Mouse (Mus musculus): ENCODE results near the gene Dlgap4. TPM values are rescaled to one million over a fixed set of nuclear protein-coding genes. Genes with fewer than 3 reads are reported as not detected.

Gene Dlgap4
- polyA plus RNA-seq, 1 experiment from 2014 or later, result 121 TPM

- no peak overlapping the region for H3K9ac ChIP-seq (ENCODE audit: low read length)
- H3K4me3 ChIP-seq (ENCODE audit: low read depth, low read length), result no peak overlapping the region
- no peaks in the 10 kb centered on the region for H3K36me3 ChIP-seq (ENCODE audit: control insufficient read depth, insufficient read depth, low read length)
- H3K9me3 ChIP-seq (ENCODE audit: control insufficient read depth, low read length), result no peaks in the 10 kb centered on the region
- DNase-seq (ENCODE audit: low spot score) (no peak), ATAC-seq (ENCODE audit: insufficient number of reproducible peaks, low FRiP score, low TSS enrichment, low read depth) (0 out of 2 replicates have a peak, but pooled peaks have one; percentile 47)
- WGBS, result 89% methylated on average over 10 of the region's 10 CpGs
- H3K4me1 ChIP-seq (ENCODE audit: control insufficient read depth, insufficient read depth, low read length), result no peaks in the 10 kb centered on the region
- no peak overlapping the region for H3K27ac ChIP-seq (replicated peaks; ENCODE audit: low read depth, low read length)
- no peaks in the 10 kb centered on the region for H3K27me3 ChIP-seq (ENCODE audit: control insufficient read depth, insufficient read depth, low read length)
- no peak overlapping the region for H3K4me2 ChIP-seq (ENCODE audit: low read depth, severe bottlenecking)
These were observed 30.6 kb upstream of the Dlgap4 start for GRCm38 (mm10) chr2:156582887-156583286.

GRCm38 (mm10) chr2:156584154-156584796 is 29.2 kb upstream of the Dlgap4 start:
- H3K4me2 ChIP-seq (ENCODE audit: low read depth, severe bottlenecking), result no peak overlapping the region
- no peak overlapping the region for H3K9ac ChIP-seq (ENCODE audit: low read length)
- H3K36me3 ChIP-seq (ENCODE audit: control insufficient read depth, insufficient read depth, low read length), result no peaks in the 10 kb centered on the region
- no peak overlapping the region for H3K27ac ChIP-seq (replicated peaks; ENCODE audit: low read depth, low read length)
- H3K4me3 ChIP-seq (ENCODE audit: low read depth, low read length), result no peak overlapping the region
- WGBS, result 68% methylated on average over 11 of the region's 11 CpGs
- DNase-seq (ENCODE audit: low spot score) (peak; percentile 31), ATAC-seq (ENCODE audit: insufficient number of reproducible peaks, low FRiP score, low TSS enrichment, low read depth) (no peak)
- no peaks in the 10 kb centered on the region for H3K9me3 ChIP-seq (ENCODE audit: control insufficient read depth, low read length)
- H3K27me3 ChIP-seq (ENCODE audit: control insufficient read depth, insufficient read depth, low read length), result no peaks in the 10 kb centered on the region
- no peaks in the 10 kb centered on the region for H3K4me1 ChIP-seq (ENCODE audit: control insufficient read depth, insufficient read depth, low read length)

GRCm38 (mm10) chr2:156584797-156585471 is 28.6 kb upstream of the Dlgap4 start:
- Histone ChIP-seq H3K9me3 (ENCODE audit: control insufficient read depth, low read length) (no peaks in the 10 kb centered on the region), H3K9ac (ENCODE audit: low read length) (no peak overlapping the region), H3K4me1 (ENCODE audit: control insufficient read depth, insufficient read depth, low read length) (no peaks in the 10 kb centered on the region), H3K27ac (replicated peaks; ENCODE audit: low read depth, low read length) (no peak overlapping the region), H3K4me2 (ENCODE audit: low read depth, severe bottlenecking) (no peak overlapping the region), H3K4me3 (ENCODE audit: low read depth, low read length) (no peak overlapping the region), H3K36me3 (ENCODE audit: control insufficient read depth, insufficient read depth, low read length) (no peaks in the 10 kb centered on the region), H3K27me3 (ENCODE audit: control insufficient read depth, insufficient read depth, low read length) (no peaks in the 10 kb centered on the region)
- DNase-seq (ENCODE audit: low spot score) (no peak), ATAC-seq (ENCODE audit: insufficient number of reproducible peaks, low FRiP score, low TSS enrichment, low read depth) (no peak)
- WGBS, result 56% methylated on average over 14 of the region's 14 CpGs

GRCm38 (mm10) chr2:156589481-156589880 is 24.0 kb upstream of the Dlgap4 start:
- no peaks in the 10 kb centered on the region for H3K36me3 ChIP-seq (ENCODE audit: control insufficient read depth, insufficient read depth, low read length)
- no peaks in the 10 kb centered on the region for H3K4me1 ChIP-seq (ENCODE audit: control insufficient read depth, insufficient read depth, low read length)
- no peak overlapping the region for H3K27ac ChIP-seq (replicated peaks; ENCODE audit: low read depth, low read length)
- no peaks in the 10 kb centered on the region for H3K9me3 ChIP-seq (ENCODE audit: control insufficient read depth, low read length)
- 92% methylated on average over 9 of the region's 9 CpGs for WGBS
- no peak overlapping the region for H3K4me2 ChIP-seq (ENCODE audit: low read depth, severe bottlenecking)
- H3K9ac ChIP-seq (ENCODE audit: low read length), result no peak overlapping the region
- no peaks in the 10 kb centered on the region for H3K27me3 ChIP-seq (ENCODE audit: control insufficient read depth, insufficient read depth, low read length)
- ATAC-seq (ENCODE audit: insufficient number of reproducible peaks, low FRiP score, low TSS enrichment, low read depth) (no peak), DNase-seq (ENCODE audit: low spot score) (no peak)
- H3K4me3 ChIP-seq (ENCODE audit: low read depth, low read length), result no peak overlapping the region

- WGBS, result 16% methylated on average over 15 of the region's 15 CpGs
- no peak overlapping the region for H3K4me2 ChIP-seq (ENCODE audit: low read depth, severe bottlenecking)
- DNase-seq (ENCODE audit: low spot score), result peak; percentile 51
These were observed 18.5 kb upstream of the Dlgap4 start for GRCm38 (mm10) chr2:156594987-156595490.

GRCm38 (mm10) chr2:156602581-156602980 is 10.9 kb upstream of the Dlgap4 start:
- ATAC-seq (ENCODE audit: insufficient number of reproducible peaks, low FRiP score, low TSS enrichment, low read depth), result no peak
- H3K4me3 ChIP-seq (ENCODE audit: low read depth, low read length), result no peak overlapping the region
- H3K9ac ChIP-seq (ENCODE audit: low read length), result no peak overlapping the region
- no peaks in the 10 kb centered on the region for H3K4me1 ChIP-seq (ENCODE audit: control insufficient read depth, insufficient read depth, low read length)
- 80% methylated on average over 7 of the region's 7 CpGs for WGBS
- no peaks in the 10 kb centered on the region for H3K36me3 ChIP-seq (ENCODE audit: control insufficient read depth, insufficient read depth, low read length)
- H3K27me3 ChIP-seq (ENCODE audit: control insufficient read depth, insufficient read depth, low read length), result no peaks in the 10 kb centered on the region
- no peak for DNase-seq (ENCODE audit: low spot score)
- no peak overlapping the region for H3K4me2 ChIP-seq (ENCODE audit: low read depth, severe bottlenecking)
- no peaks in the 10 kb centered on the region for H3K9me3 ChIP-seq (ENCODE audit: control insufficient read depth, low read length)
- H3K27ac ChIP-seq (replicated peaks; ENCODE audit: low read depth, low read length), result no peak overlapping the region

More at GRCm38 (mm10) chr2:156594987-156595490, 18.5 kb upstream of the Dlgap4 start:
- no peak overlapping the region for H3K27ac ChIP-seq (replicated peaks; ENCODE audit: low read depth, low read length)
- no peaks in the 10 kb centered on the region for H3K27me3 ChIP-seq (ENCODE audit: control insufficient read depth, insufficient read depth, low read length)
- no peak overlapping the region for H3K4me3 ChIP-seq (ENCODE audit: low read depth, low read length)
- H3K9ac ChIP-seq (ENCODE audit: low read length), result no peak overlapping the region
- no peaks in the 10 kb centered on the region for H3K36me3 ChIP-seq (ENCODE audit: control insufficient read depth, insufficient read depth, low read length)
- ATAC-seq (ENCODE audit: insufficient number of reproducible peaks, low FRiP score, low TSS enrichment, low read depth), result no peak
- H3K9me3 ChIP-seq (ENCODE audit: control insufficient read depth, low read length), result no peaks in the 10 kb centered on the region
- peaks cover 9% of the 10 kb centered on the region for H3K4me1 ChIP-seq (ENCODE audit: control insufficient read depth, insufficient read depth, low read length)

GRCm38 (mm10) chr2:156603671-156604070 is 9.8 kb upstream of the Dlgap4 start:
- Histone ChIP-seq H3K27ac (replicated peaks; ENCODE audit: low read depth, low read length) (no peak overlapping the region), H3K9ac (ENCODE audit: low read length) (no peak overlapping the region), H3K4me3 (ENCODE audit: low read depth, low read length) (no peak overlapping the region), H3K9me3 (ENCODE audit: control insufficient read depth, low read length) (no peaks in the 10 kb centered on the region), H3K27me3 (ENCODE audit: control insufficient read depth, insufficient read depth, low read length) (no peaks in the 10 kb centered on the region), H3K4me1 (ENCODE audit: control insufficient read depth, insufficient read depth, low read length) (no peaks in the 10 kb centered on the region), H3K36me3 (ENCODE audit: control insufficient read depth, insufficient read depth, low read length) (no peaks in the 10 kb centered on the region), H3K4me2 (ENCODE audit: low read depth, severe bottlenecking) (no peak overlapping the region)
- DNase-seq (ENCODE audit: low spot score) (no peak), ATAC-seq (ENCODE audit: insufficient number of reproducible peaks, low FRiP score, low TSS enrichment, low read depth) (no peak)
- 81% methylated on average over 9 of the region's 9 CpGs for WGBS

GRCm38 (mm10) chr2:156605144-156605543 is 8.4 kb upstream of the Dlgap4 start:
- H3K9me3 ChIP-seq (ENCODE audit: control insufficient read depth, low read length), result no peaks in the 10 kb centered on the region
- H3K4me3 ChIP-seq (ENCODE audit: low read depth, low read length), result no peak overlapping the region
- ATAC-seq (ENCODE audit: insufficient number of reproducible peaks, low FRiP score, low TSS enrichment, low read depth), result no peak
- no peak overlapping the region for H3K27ac ChIP-seq (replicated peaks; ENCODE audit: low read depth, low read length)
- no peak overlapping the region for H3K4me2 ChIP-seq (ENCODE audit: low read depth, severe bottlenecking)
- no peak for DNase-seq (ENCODE audit: low spot score)
- H3K27me3 ChIP-seq (ENCODE audit: control insufficient read depth, insufficient read depth, low read length), result no peaks in the 10 kb centered on the region
- H3K9ac ChIP-seq (ENCODE audit: low read length), result no peak overlapping the region
- 67% methylated on average over 3 of the region's 3 CpGs for WGBS
- no peaks in the 10 kb centered on the region for H3K4me1 ChIP-seq (ENCODE audit: control insufficient read depth, insufficient read depth, low read length)
- no peaks in the 10 kb centered on the region for H3K36me3 ChIP-seq (ENCODE audit: control insufficient read depth, insufficient read depth, low read length)

All from limb, embryonic 11.5 days (tissue).